Mouse (Mus musculus) right cerebral cortex, postnatal 14 days (tissue): ENCODE results near the gene Fsd2.

Source experiments
- DNase-seq: peaks from one replicate; pipeline ENCODE4 v3.0.0; 2022

Fsd2 gene

DNA sequence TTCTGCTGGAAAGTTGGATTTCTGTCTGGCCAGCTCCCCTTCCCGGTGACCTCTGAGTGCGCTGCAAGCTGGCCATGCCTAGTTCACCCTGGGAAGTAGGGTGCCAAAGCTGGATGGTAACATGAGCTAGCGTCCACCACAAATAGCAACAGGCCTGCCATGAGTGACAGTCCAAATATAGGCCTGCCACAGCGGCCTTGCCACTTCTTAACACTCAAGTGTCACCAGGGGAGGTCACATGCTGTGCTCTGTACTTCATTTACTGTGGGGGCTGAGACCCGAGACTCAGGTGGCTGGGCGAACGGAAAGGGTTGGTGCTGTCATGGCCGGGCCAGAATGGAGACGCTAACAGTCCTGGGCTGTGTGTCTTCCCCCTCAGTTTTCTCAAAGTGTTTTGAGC lies at the start of gene Fsd2:
Gene Fsd2, minus strand, starts transcription at position 53 of the 400 bp plus-strand sequence.
- no peak for DNase-seq

DNA sequence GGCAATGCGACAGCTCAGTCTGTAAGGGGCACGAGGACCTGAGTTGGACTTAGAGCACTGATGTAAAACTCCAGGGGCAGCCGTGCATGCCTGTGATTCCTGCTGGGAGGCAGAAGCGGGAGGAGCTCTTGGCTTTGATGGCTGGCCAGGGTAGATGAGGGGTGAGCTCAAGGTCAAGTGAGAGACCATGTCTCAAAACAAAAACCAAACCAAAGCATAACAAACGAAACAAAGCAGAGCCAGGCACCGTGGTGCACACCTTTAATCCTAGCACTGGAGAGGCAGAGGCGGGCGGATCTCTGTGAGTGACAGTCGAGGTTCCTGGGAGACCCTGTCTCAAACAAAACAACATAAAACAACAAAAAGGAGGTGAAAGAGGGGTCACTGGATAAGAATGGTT lies 48.3 kb upstream of the Fsd2 start:
- DNase-seq: no peak

DNA sequence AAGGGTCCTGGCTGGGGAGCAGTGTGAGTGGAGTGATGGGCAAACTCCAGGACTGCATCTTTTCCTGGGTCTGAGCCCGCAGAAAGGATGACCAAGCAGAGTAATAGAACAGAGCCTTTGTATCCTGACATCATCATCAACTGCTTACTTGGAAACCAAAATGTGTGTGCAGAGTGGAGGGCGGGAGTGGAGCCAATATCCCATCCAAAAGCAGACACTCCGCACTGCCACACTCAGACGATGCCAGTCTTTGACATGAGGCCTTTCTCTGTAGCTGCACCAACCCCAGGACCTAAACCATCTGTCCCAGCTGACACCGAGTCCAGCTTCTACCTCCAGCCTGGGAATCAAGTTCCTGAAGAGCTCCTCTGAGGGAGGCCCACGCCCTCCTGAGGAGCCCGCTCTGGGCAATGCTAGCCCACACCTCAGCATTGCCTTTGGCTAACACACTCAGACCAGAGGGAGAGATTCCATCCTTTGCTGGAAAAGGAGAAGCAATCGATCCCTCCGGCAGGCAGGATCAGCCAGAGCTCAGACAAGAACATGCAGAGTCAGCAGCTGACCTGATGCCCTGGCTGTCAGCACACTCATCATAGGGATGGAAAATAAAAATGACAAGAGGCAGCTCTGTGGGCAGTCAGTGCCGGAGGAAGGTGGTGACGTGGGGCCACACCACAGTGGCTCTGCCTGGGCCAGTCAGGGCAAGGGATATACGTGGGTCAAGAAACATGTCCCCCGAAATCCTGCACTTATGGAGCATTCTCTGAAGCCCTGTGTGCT lies 46.3 kb upstream of the Fsd2 start:
- no peak for DNase-seq

GRCm38 (mm10) chr7:81610125-81610524 lies 43.4 kb upstream of the Fsd2 start:
- DNase-seq: peak; percentile 35

GRCm38 (mm10) chr7:81606452-81606851 lies 39.7 kb upstream of the Fsd2 start:
- DNase-seq: no peak

DNA sequence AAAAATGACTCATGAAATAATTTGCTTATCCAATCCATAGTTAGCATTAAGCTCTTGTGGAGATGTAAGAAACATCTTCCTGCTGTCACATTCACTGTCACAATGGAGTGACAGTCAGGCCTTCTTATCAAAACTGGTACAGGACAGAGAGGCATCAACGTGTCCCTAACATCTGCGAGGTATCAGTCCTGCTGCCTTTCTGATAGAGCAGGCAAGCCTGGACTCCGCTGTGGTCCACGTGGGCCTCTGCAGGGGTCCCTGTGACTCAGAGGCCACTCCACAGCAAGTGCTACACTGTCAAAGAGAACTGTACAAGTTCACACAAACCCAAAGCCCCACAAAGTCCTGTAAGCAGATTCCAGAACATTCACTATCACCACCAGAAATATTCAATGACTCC lies 38.7 kb upstream of the Fsd2 start:
- DNase-seq: no peak

GRCm38 (mm10) chr7:81604991-81605390 lies 38.2 kb upstream of the Fsd2 start:
- DNase-seq: no peak

DNA sequence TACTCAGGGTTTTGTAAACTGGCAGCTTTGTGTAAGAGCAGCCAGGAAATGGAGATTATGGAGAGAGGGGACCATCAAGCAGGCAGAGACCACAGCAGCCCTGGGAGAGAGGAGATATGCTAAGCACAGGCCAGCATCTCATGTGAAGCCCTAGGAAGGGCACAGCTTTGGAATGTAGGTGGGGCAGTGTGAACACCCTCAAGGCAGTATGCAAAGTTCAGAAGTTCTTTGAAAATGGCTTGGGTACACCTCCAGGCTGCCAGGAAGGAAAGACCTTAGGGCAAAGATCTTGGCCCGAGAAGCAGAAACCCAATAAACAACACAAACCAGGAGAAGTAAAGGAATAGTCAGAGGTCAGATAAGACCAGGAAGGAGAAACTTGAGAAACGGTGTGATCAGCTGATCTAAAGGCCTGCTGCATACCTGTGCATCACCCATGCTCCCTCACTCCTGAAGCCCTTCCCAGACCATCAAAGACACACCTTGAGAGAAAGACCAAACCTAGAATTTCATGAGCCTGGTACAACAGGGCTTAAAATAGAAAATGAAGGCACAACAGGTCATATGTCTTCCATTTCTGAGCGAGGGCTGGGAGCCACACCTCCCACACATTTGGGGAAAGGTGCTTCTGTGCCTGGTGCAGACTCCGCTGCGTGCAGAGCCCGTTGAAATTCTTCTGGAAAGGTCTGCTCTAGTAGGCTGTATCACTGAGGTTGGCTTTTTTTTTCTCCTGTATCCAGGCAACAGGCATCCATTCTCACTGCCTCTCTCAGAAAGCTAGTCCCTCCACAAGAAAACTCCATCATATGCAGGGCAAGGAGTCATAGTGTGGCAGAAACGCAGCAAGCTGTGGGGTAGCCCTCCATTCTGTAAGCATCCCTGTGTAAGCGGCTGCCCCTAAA lies 32.9 kb upstream of the Fsd2 start:
- no peak for DNase-seq

- no peak for DNase-seq
Observed at GRCm38 (mm10) chr7:81597660-81598059, 30.9 kb upstream of the Fsd2 start.

GRCm38 (mm10) chr7:81596086-81596485 lies 29.3 kb upstream of the Fsd2 start:
- DNase-seq: no peak

DNA sequence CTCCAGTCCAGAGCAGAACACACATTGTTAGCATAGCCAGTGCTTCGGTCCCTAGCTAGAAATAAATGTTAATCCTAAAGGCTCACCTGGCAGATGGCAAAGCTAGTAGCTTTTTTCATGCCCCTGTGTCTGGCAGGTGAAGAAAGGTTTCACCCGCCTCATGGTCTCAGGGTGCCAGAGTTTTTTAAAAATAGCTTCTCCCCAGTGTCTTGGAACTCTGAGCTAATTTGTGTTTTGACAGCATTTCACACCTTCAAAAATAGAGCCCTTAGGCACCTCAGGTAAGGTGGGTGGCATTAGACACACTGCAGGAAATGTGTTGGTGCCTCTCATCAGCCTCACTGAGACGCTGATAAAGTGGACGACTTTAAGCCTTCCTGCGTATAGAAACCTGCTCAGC lies 28.3 kb upstream of the Fsd2 start:
- DNase-seq: no peak

- DNase-seq: no peak
Observed at GRCm38 (mm10) chr7:81593387-81593786, 26.6 kb upstream of the Fsd2 start.

DNA sequence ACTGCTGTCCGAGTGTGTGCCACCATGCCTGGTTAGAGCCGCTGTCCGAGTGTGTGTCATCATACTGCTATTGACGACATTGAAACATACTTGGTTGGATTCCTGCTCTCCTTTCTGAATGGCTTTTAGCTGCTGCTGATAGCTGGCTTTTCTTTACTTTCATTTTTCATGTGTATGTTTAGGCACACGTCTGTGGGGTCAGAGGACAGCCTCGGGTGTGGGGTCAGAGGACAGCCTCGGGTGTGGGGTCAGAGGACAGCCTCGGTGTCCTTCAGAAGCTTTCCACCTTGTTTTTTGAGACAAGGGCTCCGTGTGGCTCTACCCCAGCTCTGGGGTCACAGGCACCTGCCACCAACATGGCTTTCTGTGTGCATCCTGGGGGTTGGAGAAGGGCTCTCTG lies 25.9 kb upstream of the Fsd2 start:
- DNase-seq: no peak

- no peak for DNase-seq
Observed at GRCm38 (mm10) chr7:81587238-81587637, 20.5 kb upstream of the Fsd2 start.

- DNase-seq: no peak
Observed at GRCm38 (mm10) chr7:81585326-81585725, 18.6 kb upstream of the Fsd2 start.

- no peak for DNase-seq
Observed at GRCm38 (mm10) chr7:81583512-81583911, 16.8 kb upstream of the Fsd2 start.

GRCm38 (mm10) chr7:81579312-81579711 lies 12.6 kb upstream of the Fsd2 start:
- no peak for DNase-seq

GRCm38 (mm10) chr7:81578413-81578812 lies 11.7 kb upstream of the Fsd2 start:
- DNase-seq: no peak

- no peak for DNase-seq
Observed at GRCm38 (mm10) chr7:81577872-81578271, 11.1 kb upstream of the Fsd2 start.

GRCm38 (mm10) chr7:81575606-81576005 lies 8.9 kb upstream of the Fsd2 start:
- DNase-seq: no peak

DNA sequence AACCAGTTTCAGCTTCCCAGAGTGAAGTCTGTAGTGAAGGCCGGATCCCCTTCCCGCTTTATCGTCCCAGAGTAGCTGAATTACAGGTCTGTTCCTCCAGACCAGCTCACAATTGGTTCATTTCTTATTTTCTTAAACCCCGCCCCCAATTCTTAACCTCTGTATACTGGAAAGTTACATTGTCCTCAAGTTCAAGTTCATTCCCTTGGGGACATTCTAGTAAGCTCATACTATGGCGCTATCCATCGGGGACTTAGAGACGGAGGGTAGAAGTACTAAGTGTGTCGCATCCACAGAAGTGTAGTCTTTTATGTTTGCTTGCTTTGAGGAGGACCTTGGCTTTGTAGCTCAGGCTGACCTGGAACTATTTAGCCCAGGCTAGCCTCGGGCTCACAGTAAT lies 7.1 kb upstream of the Fsd2 start:
- DNase-seq: no peak

DNA sequence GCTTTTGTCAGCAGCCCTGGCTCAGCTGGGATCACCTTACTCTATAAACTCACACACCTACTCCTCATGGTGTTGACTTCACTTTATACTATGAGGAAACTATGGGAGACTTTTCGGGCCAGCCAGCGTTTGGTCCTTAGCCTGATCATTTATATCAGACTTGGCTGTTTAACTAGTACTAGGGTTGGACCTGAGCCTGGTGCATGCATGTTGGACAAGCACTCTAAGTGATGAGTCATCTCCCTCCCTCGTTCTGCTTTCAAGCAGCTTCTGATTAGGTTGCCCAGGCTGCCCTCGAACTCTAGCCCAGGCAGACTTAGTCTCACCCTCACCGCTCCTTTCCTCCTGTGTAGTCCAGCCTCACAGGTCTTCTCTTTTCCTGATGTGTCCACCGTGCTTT lies 6.7 kb upstream of the Fsd2 start:
- no peak for DNase-seq

GRCm38 (mm10) chr7:81572610-81573268 lies 6.0 kb upstream of the Fsd2 start:
- no peak for DNase-seq
